Mouse (Mus musculus) ZHBTc4 (cell line): ENCODE data around the gene Rufy1.

Experiments
- DNase-seq: peaks from one replicate; pipeline ENCODE4 v3.0.0-alpha.2; 2011; ENCODE audit warnings: low read depth, low spot score

The Rufy1 gene

GRCm38 (mm10) chr11:50354851-50355250 lies 76.1 kb downstream of the Rufy1 start:
- no peak for DNase-seq

- DNase-seq: peak; percentile 35
Measured at GRCm38 (mm10) chr11:50354162-50354561, 76.8 kb downstream of the Rufy1 start, which contains the start of gene Cby3. Gene Cby3, plus strand, starts transcription at chr11:50354462.

GRCm38 (mm10) chr11:50352177-50352576 lies 78.7 kb downstream of the Rufy1 start:
- no peak for DNase-seq

GRCm38 (mm10) chr11:50346256-50347032 lies 84.5 kb downstream of the Rufy1 start:
- peak; percentile 50 for DNase-seq

GRCm38 (mm10) chr11:50345486-50345885 lies 85.4 kb downstream of the Rufy1 start:
- DNase-seq: no peak
